Mouse (Mus musculus) CH12.LX (cell line): ENCODE measurements around the gene Baz2b.

Experiments used
- CTCF ChIP-seq, 2 experiments: IDR thresholded peaks in 1 of 2; conservative IDR thresholded peaks in 1 of 2; 2 replicates each; pipeline ENCODE4 v1.5.1; 2011 to 2012; ENCODE audit warnings: low read depth in 2 of 2, low read length in 2 of 2, improper control_type of control experiment in 1 of 2, inconsistent platforms in 1 of 2, mild to moderate bottlenecking in 1 of 2, moderate library complexity in 1 of 2
- E2F4 ChIP-seq: IDR thresholded peaks from 2 replicates; pipeline ENCODE4 v1.6.1; 2011; ENCODE audit warnings: low read depth, low read length, improper control_type of control experiment; ENCODE audit not compliant: insufficient replicate concordance
- NRF1 ChIP-seq: IDR thresholded peaks from 2 replicates; pipeline ENCODE4 v1.6.1; 2014; ENCODE audit warnings: low read depth, mild to moderate bottlenecking, inconsistent platforms, low read length, improper control_type of control experiment, moderate library complexity
- POLR2A ChIP-seq: IDR thresholded peaks from 2 replicates; pipeline ENCODE4 v1.6.1; 2011; ENCODE audit warnings: low read depth, mild to moderate bottlenecking, improper control_type of control experiment, low read length
- POLR2AphosphoS2 ChIP-seq: IDR thresholded peaks from 2 replicates; pipeline ENCODE4 v1.6.1; 2011; ENCODE audit warnings: low read depth, low read length, improper control_type of control experiment
- SIN3A ChIP-seq: IDR thresholded peaks from 2 replicates; pipeline ENCODE4 v1.6.1; 2012; ENCODE audit warnings: low read length, improper control_type of control experiment, inconsistent platforms

- no peak for TF ChIP-seq SIN3A
- no peak for TF ChIP-seq POLR2AphosphoS2
- TF ChIP-seq POLR2A = no peak
- TF ChIP-seq NRF1 = no peak
- no peak for TF ChIP-seq CTCF (conservative IDR thresholded peaks at IDR 0.05 in 1 of 2, IDR thresholded peaks at IDR 0.05 in 1 of 2; ENCODE audit: low read depth in 2 of 2, low read length in 2 of 2)
- no peak for TF ChIP-seq E2F4
Observed at GRCm38 (mm10) chr2:60112116-60112515, 97.5 kb downstream of the Baz2b start.
